Mouse (Mus musculus): ENCODE data around the gene Lhx8. TPM values are rescaled to one million over a fixed set of nuclear protein-coding genes. Genes with fewer than 3 reads are reported as not detected.
A peak's percentile ranks its signal among the peaks of the same experiment; 100 is the strongest.

Lhx8 gene
- not detected for polyA plus RNA-seq (2012; fragmentation: generic; extraction: Trizol)

DNA sequence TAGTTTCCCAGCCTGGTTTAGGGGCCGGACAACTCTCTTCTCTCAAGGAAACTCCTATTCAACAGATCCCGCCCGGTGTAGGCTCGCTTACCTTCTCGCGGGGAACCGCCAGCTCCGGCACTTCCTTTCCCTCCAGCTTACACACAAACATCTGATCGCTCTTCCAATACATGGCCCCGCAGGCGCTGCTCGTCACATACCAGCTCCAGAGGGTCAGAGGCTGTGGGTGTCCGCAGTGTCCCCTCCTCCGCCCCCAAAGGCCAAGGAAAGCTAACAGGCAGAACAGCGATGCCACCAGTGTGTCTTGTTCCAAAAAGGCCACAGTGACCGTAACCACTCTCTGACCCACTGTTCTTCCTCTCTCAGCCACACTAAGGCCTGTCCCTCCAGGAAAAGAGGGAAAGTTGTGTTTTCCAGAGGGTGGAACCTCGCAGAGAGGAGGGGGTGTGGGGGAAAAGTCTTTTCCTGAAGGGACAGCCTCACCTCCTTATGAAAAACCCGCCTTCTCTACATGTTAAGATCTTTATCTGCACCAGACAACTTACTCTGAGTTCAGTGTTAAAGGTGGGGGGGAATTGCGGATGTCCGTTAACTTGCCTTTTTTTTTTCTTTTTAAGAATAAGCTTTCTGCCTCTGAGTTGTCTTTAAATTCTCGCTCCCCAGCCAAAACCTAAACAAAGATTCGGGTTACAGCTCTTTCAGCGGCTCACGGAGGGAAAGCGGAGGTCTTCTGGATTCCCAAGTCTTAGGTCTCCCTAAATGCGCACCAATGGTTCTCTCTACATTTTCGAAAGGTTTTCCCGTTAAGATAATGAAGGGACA, at the start of gene Lhx8:
TSS of gene Lhx8 (minus strand) at position 479 of the 822 bp plus-strand sequence.
- Histone ChIP-seq H3K4me2 (ENCODE audit: low read depth) (peak within 1 kb of the TSS; percentile 42), H3ac (ENCODE audit: control insufficient read depth, insufficient read length) (no peak within 1 kb of the TSS), H3K36me3 (ENCODE audit: control insufficient read depth, insufficient read depth) (no peaks in the 10 kb centered on the region), H3K4me3 (no peak within 1 kb of the TSS), H3K27me3 (ENCODE audit: control insufficient read depth, insufficient read depth, insufficient read length) (peaks cover 41% of the 10 kb centered on the region), H3K79me2 (ENCODE audit: control insufficient read depth, insufficient read depth) (no peaks in the 10 kb centered on the region)
- TF ChIP-seq REST (IDR thresholded peaks at IDR 0.05; ENCODE audit: insufficient read depth, insufficient read length) (no peak), POLR2A (IDR thresholded peaks at IDR 0.05; ENCODE audit: insufficient read length, low read depth) (no peak), TCF12 (IDR thresholded peaks at IDR 0.05; ENCODE audit: insufficient read depth, poor library complexity, severe bottlenecking) (no peak), SRF (IDR thresholded peaks at IDR 0.05; ENCODE audit: control insufficient read depth, insufficient read length, low read depth) (no peak), MYOG (IDR thresholded peaks at IDR 0.05; ENCODE audit: control insufficient read depth in 1 of 3, insufficient read depth in 1 of 3, insufficient read length in 2 of 3, low read depth in 2 of 3) (no peak), USF1 (IDR thresholded peaks at IDR 0.05; ENCODE audit: low read depth) (no peak), MAX (IDR thresholded peaks at IDR 0.05; ENCODE audit: low read depth) (no peak), POLR2AphosphoS2 (IDR thresholded peaks at IDR 0.05; ENCODE audit: insufficient read length, low read depth) (no peak), TCF3 (IDR thresholded peaks at IDR 0.05; ENCODE audit: insufficient read length, low read depth) (no peak), E2F4 (IDR thresholded peaks at IDR 0.05; ENCODE audit: insufficient read depth) (no peak), MYOD1 (IDR thresholded peaks at IDR 0.05; ENCODE audit: control insufficient read depth in 1 of 3, insufficient read length in 2 of 3, low read depth in 2 of 3) (no peak), CEBPB (IDR thresholded peaks at IDR 0.05; ENCODE audit: insufficient read depth, poor library complexity, severe bottlenecking) (no peak)

DNA sequence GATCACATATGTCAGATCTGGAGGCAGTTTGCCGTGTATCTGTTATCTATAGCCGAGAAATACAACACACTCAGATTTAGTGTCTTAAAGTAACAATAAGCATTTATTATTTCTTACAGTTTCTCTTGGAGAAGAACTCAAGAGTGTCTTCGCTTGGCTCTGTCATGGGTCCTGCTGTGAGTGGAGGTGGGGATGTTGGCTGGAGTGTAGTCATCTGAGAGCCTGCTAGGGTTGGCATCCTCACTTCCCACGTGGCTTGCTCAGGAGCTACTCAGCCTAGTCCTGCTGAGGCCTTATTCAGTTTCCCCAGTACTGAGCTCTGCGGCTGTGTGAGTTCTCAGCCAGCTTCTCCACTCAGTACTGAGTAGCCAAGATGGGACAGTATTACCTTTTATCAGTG, 43.1 kb upstream of the Lhx8 start:
- no peak overlapping the region for H3K4me3 ChIP-seq
- no peaks in the 10 kb centered on the region for H3K27me3 ChIP-seq (ENCODE audit: control insufficient read depth, insufficient read depth, insufficient read length)
- H3K4me2 ChIP-seq (ENCODE audit: low read depth): no peak overlapping the region
- no peak for TF ChIP-seq E2F4 (IDR thresholded peaks at IDR 0.05; ENCODE audit: insufficient read depth)
- TF ChIP-seq MYOD1 (IDR thresholded peaks at IDR 0.05; ENCODE audit: control insufficient read depth in 1 of 3, insufficient read length in 2 of 3, low read depth in 2 of 3): no peak
- no peak for TF ChIP-seq CEBPB (IDR thresholded peaks at IDR 0.05; ENCODE audit: insufficient read depth, poor library complexity, severe bottlenecking)
- no peak for TF ChIP-seq USF1 (IDR thresholded peaks at IDR 0.05; ENCODE audit: low read depth)
- no peak for TF ChIP-seq TCF3 (IDR thresholded peaks at IDR 0.05; ENCODE audit: insufficient read length, low read depth)
- no peak for TF ChIP-seq REST (IDR thresholded peaks at IDR 0.05; ENCODE audit: insufficient read depth, insufficient read length)
- no peak for TF ChIP-seq MAX (IDR thresholded peaks at IDR 0.05; ENCODE audit: low read depth)
- no peak for TF ChIP-seq MYOG (IDR thresholded peaks at IDR 0.05; ENCODE audit: control insufficient read depth in 1 of 3, insufficient read depth in 1 of 3, insufficient read length in 2 of 3, low read depth in 2 of 3)
- TF ChIP-seq POLR2A (IDR thresholded peaks at IDR 0.05; ENCODE audit: insufficient read length, low read depth): no peak
- TF ChIP-seq TCF12 (IDR thresholded peaks at IDR 0.05; ENCODE audit: insufficient read depth, poor library complexity, severe bottlenecking): no peak
- TF ChIP-seq SRF (IDR thresholded peaks at IDR 0.05; ENCODE audit: control insufficient read depth, insufficient read length, low read depth): no peak
- no peak overlapping the region for H3ac ChIP-seq (ENCODE audit: control insufficient read depth, insufficient read length)
- no peaks in the 10 kb centered on the region for H3K79me2 ChIP-seq (ENCODE audit: control insufficient read depth, insufficient read depth)
- no peaks in the 10 kb centered on the region for H3K36me3 ChIP-seq (ENCODE audit: control insufficient read depth, insufficient read depth)

DNA sequence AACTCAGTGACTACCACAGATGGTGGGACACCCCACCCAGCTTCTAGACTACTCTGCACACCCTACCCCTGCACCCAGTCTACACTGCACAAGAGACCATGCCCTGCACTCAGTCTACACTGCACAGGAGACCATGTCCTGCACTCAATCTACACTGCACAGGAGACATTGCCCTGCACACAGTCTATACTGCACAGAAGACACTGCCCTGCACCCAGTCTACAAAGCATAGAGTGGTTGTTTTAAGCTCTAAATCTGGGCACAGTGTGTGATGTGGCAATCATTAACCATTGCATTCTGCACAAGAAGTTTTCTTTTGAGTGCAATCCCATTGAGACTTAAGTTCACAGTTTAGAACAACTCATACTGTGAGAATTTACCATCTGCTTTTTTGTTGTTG, 42.2 kb upstream of the Lhx8 start:
- H3K79me2 ChIP-seq (ENCODE audit: control insufficient read depth, insufficient read depth): no peaks in the 10 kb centered on the region
- H3ac ChIP-seq (ENCODE audit: control insufficient read depth, insufficient read length): no peak overlapping the region
- no peaks in the 10 kb centered on the region for H3K27me3 ChIP-seq (ENCODE audit: control insufficient read depth, insufficient read depth, insufficient read length)
- no peak overlapping the region for H3K4me3 ChIP-seq
- no peaks in the 10 kb centered on the region for H3K36me3 ChIP-seq (ENCODE audit: control insufficient read depth, insufficient read depth)
- H3K4me2 ChIP-seq (ENCODE audit: low read depth): no peak overlapping the region
- TF ChIP-seq MYOG (IDR thresholded peaks at IDR 0.05; ENCODE audit: control insufficient read depth in 1 of 3, insufficient read depth in 1 of 3, insufficient read length in 2 of 3, low read depth in 2 of 3) (no peak), REST (IDR thresholded peaks at IDR 0.05; ENCODE audit: insufficient read depth, insufficient read length) (no peak), MYOD1 (IDR thresholded peaks at IDR 0.05; ENCODE audit: control insufficient read depth in 1 of 3, insufficient read length in 2 of 3, low read depth in 2 of 3) (no peak), E2F4 (IDR thresholded peaks at IDR 0.05; ENCODE audit: insufficient read depth) (no peak), TCF3 (IDR thresholded peaks at IDR 0.05; ENCODE audit: insufficient read length, low read depth) (no peak), POLR2A (IDR thresholded peaks at IDR 0.05; ENCODE audit: insufficient read length, low read depth) (no peak), USF1 (IDR thresholded peaks at IDR 0.05; ENCODE audit: low read depth) (no peak), CEBPB (IDR thresholded peaks at IDR 0.05; ENCODE audit: insufficient read depth, poor library complexity, severe bottlenecking) (no peak), TCF12 (IDR thresholded peaks at IDR 0.05; ENCODE audit: insufficient read depth, poor library complexity, severe bottlenecking) (no peak), POLR2AphosphoS2 (IDR thresholded peaks at IDR 0.05; ENCODE audit: insufficient read length, low read depth) (no peak), MAX (IDR thresholded peaks at IDR 0.05; ENCODE audit: low read depth) (no peak), SRF (IDR thresholded peaks at IDR 0.05; ENCODE audit: control insufficient read depth, insufficient read length, low read depth) (no peak)

DNA sequence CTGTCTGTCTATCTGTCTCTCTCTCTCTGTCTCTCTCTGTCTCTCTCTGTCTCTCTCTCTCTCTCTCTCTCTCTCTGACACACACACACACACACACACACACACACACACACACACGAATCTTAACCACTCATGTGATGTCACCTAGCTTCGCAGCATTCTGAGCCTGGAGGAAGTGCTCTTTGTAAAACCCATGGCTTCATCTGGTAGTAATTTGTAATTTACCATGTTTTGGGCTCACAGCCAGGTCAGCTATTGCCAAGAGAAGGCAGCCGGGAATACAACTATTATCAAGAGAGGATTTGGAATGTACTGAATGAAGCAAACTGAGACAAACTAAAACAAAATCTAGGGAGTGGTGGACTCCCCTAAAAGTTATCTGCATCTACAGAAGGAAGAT, 36.9 kb upstream of the Lhx8 start:
- Histone ChIP-seq H3K79me2 (ENCODE audit: control insufficient read depth, insufficient read depth) (no peaks in the 10 kb centered on the region), H3K27me3 (ENCODE audit: control insufficient read depth, insufficient read depth, insufficient read length) (no peaks in the 10 kb centered on the region), H3K4me3 (no peak overlapping the region), H3K36me3 (ENCODE audit: control insufficient read depth, insufficient read depth) (no peaks in the 10 kb centered on the region), H3ac (ENCODE audit: control insufficient read depth, insufficient read length) (no peak overlapping the region), H3K4me2 (ENCODE audit: low read depth) (no peak overlapping the region)
- TF ChIP-seq TCF12 (IDR thresholded peaks at IDR 0.05; ENCODE audit: insufficient read depth, poor library complexity, severe bottlenecking): no peak
- TF ChIP-seq CEBPB (IDR thresholded peaks at IDR 0.05; ENCODE audit: insufficient read depth, poor library complexity, severe bottlenecking): no peak
- TF ChIP-seq TCF3 (IDR thresholded peaks at IDR 0.05; ENCODE audit: insufficient read length, low read depth): no peak
- TF ChIP-seq USF1 (IDR thresholded peaks at IDR 0.05; ENCODE audit: low read depth): no peak
- no peak for TF ChIP-seq POLR2AphosphoS2 (IDR thresholded peaks at IDR 0.05; ENCODE audit: insufficient read length, low read depth)
- TF ChIP-seq SRF (IDR thresholded peaks at IDR 0.05; ENCODE audit: control insufficient read depth, insufficient read length, low read depth): no peak
- TF ChIP-seq E2F4 (IDR thresholded peaks at IDR 0.05; ENCODE audit: insufficient read depth): no peak
- no peak for TF ChIP-seq MAX (IDR thresholded peaks at IDR 0.05; ENCODE audit: low read depth)
- TF ChIP-seq REST (IDR thresholded peaks at IDR 0.05; ENCODE audit: insufficient read depth, insufficient read length): no peak
- TF ChIP-seq POLR2A (IDR thresholded peaks at IDR 0.05; ENCODE audit: insufficient read length, low read depth): no peak
- no peak for TF ChIP-seq MYOG (IDR thresholded peaks at IDR 0.05; ENCODE audit: control insufficient read depth in 1 of 3, insufficient read depth in 1 of 3, insufficient read length in 2 of 3, low read depth in 2 of 3)
- no peak for TF ChIP-seq MYOD1 (IDR thresholded peaks at IDR 0.05; ENCODE audit: control insufficient read depth in 1 of 3, insufficient read length in 2 of 3, low read depth in 2 of 3)

Measured in myocyte (in vitro differentiated cells).